Mouse (Mus musculus): ENCODE data around the gene Elmo3. TPM values are rescaled to one million over a fixed set of nuclear protein-coding genes. Genes with fewer than 3 reads are reported as not detected.

Elmo3 gene
- polyA plus RNA-seq (2012; ENCODE audit: low replicate concordance), result 3.4 and 3.9 TPM in 2 replicates

GRCm38 (mm10) chr8:105305211-105306145, at the start of gene Elmo3:
TSS of gene Elmo3 (plus strand) at chr8:105305601.

GRCm38 (mm10) chr8:105264024-105264982, 41.1 kb upstream of the Elmo3 start, which contains the start of the genes Tradd and Fbxl8:
TSS of gene Tradd (minus strand) at chr8:105264609.
TSS of gene Fbxl8 (plus strand) at chr8:105264648.

GRCm38 (mm10) chr8:105269461-105269947, 35.9 kb upstream of the Elmo3 start, which contains the start of gene Hsf4:
TSS of gene Hsf4 (plus strand) at chr8:105269801.

GRCm38 (mm10) chr8:105275840-105276239, 29.6 kb upstream of the Elmo3 start, which contains the start of gene Nol3:
TSS of gene Nol3 (plus strand) at chr8:105276140.

GRCm38 (mm10) chr8:105289805-105290460, 15.5 kb upstream of the Elmo3 start, which contains the start of gene 4931428F04Rik:
TSS of gene 4931428F04Rik (minus strand) at chr8:105289864.

GRCm38 (mm10) chr8:105295895-105296573, 9.4 kb upstream of the Elmo3 start, which contains the start of gene Exoc3l:
TSS of gene Exoc3l (minus strand) at chr8:105296101.

GRCm38 (mm10) chr8:105297511-105298192, 7.7 kb upstream of the Elmo3 start, which contains the start of gene E2f4:
TSS of gene E2f4 (plus strand) at chr8:105297663.

GRCm38 (mm10) chr8:105326141-105326672, 20.8 kb downstream of the Elmo3 start, which contains the start of the genes Lrrc29 and Tmem208:
TSS of gene Lrrc29 (minus strand) at chr8:105326278.
TSS of gene Tmem208 (plus strand) at chr8:105326354.

GRCm38 (mm10) chr8:105347428-105348221, 42.2 kb downstream of the Elmo3 start, which contains the start of gene Fhod1:
TSS of gene Fhod1 (minus strand) at chr8:105347953.

GRCm38 (mm10) chr8:105348450-105349095, 43.2 kb downstream of the Elmo3 start, which contains the start of gene Slc9a5:
TSS of gene Slc9a5 (plus strand) at chr8:105348843.

Other genes starting within 250 kb of the Elmo3 start
- gene Ces3b, start 221.8 kb upstream of the Elmo3 start, polyA plus RNA-seq (2012; ENCODE audit: low replicate concordance), result not detected in 2 replicates
- gene Ces4a, start 173.8 kb upstream of the Elmo3 start, polyA plus RNA-seq (2012; ENCODE audit: low replicate concordance), result not detected in 2 replicates
- 40.4 and 47.1 TPM in 2 replicates for gene Cbfb, start 134.9 kb upstream of the Elmo3 start, polyA plus RNA-seq (2012; ENCODE audit: low replicate concordance)
- gene D230025D16Rik, start 80.5 kb upstream of the Elmo3 start, polyA plus RNA-seq (2012; ENCODE audit: low replicate concordance), result 4.3 and 8.5 TPM in 2 replicates
- gene B3gnt9, start 50.4 kb upstream of the Elmo3 start, polyA plus RNA-seq (2012; ENCODE audit: low replicate concordance), result 6.6 and 23.7 TPM in 2 replicates
- gene Tradd, start 41.0 kb upstream of the Elmo3 start, polyA plus RNA-seq (2012; ENCODE audit: low replicate concordance), result 38.0 and 49.7 TPM in 2 replicates
- gene Fbxl8, start 41.0 kb upstream of the Elmo3 start, polyA plus RNA-seq (2012; ENCODE audit: low replicate concordance), result 16.2 and 22.9 TPM in 2 replicates
- gene Hsf4, start 35.8 kb upstream of the Elmo3 start, polyA plus RNA-seq (2012; ENCODE audit: low replicate concordance), result 2.4 and 4.4 TPM in 2 replicates
- gene Nol3, start 29.5 kb upstream of the Elmo3 start, polyA plus RNA-seq (2012; ENCODE audit: low replicate concordance), result 0.17 and 0.31 TPM in 2 replicates
- 2.1 and 2.8 TPM in 2 replicates for gene 4931428F04Rik, start 15.7 kb upstream of the Elmo3 start, polyA plus RNA-seq (2012; ENCODE audit: low replicate concordance)
- gene Exoc3l, start 9.5 kb upstream of the Elmo3 start, polyA plus RNA-seq (2012; ENCODE audit: low replicate concordance), result 2.2 and 4.8 TPM in 2 replicates
- 41.3 and 68.2 TPM in 2 replicates for gene E2f4, start 7.9 kb upstream of the Elmo3 start, polyA plus RNA-seq (2012; ENCODE audit: low replicate concordance)
- 0.55 and 2.4 TPM in 2 replicates for gene Lrrc29, start 20.7 kb downstream of the Elmo3 start, polyA plus RNA-seq (2012; ENCODE audit: low replicate concordance)
- gene Tmem208, start 20.8 kb downstream of the Elmo3 start, polyA plus RNA-seq (2012; ENCODE audit: low replicate concordance), result 32.3 and 42.4 TPM in 2 replicates
- 35.9 and 70.7 TPM in 2 replicates for gene Fhod1, start 42.4 kb downstream of the Elmo3 start, polyA plus RNA-seq (2012; ENCODE audit: low replicate concordance)
- gene Slc9a5, start 43.2 kb downstream of the Elmo3 start, polyA plus RNA-seq (2012; ENCODE audit: low replicate concordance), result 2.3 and 3.7 TPM in 2 replicates
- 0.11 TPM in 1 of 2 replicates, not detected in the other for gene Plekhg4, start 67.7 kb downstream of the Elmo3 start, polyA plus RNA-seq (2012; ENCODE audit: low replicate concordance)
- 0.04 TPM in 1 of 2 replicates, not detected in the other for gene Kctd19, start 107.9 kb downstream of the Elmo3 start, polyA plus RNA-seq (2012; ENCODE audit: low replicate concordance)
- gene Lrrc36, start 108.0 kb downstream of the Elmo3 start, polyA plus RNA-seq (2012; ENCODE audit: low replicate concordance), result 0.11 TPM in 1 of 2 replicates, not detected in the other
- gene Tppp3, start 165.9 kb downstream of the Elmo3 start, polyA plus RNA-seq (2012; ENCODE audit: low replicate concordance), result 11.8 and 41.7 TPM in 2 replicates
- gene Zdhhc1, start 191.3 kb downstream of the Elmo3 start, polyA plus RNA-seq (2012; ENCODE audit: low replicate concordance), result 8.8 and 14.2 TPM in 2 replicates
- gene Hsd11b2, start 213.2 kb downstream of the Elmo3 start, polyA plus RNA-seq (2012; ENCODE audit: low replicate concordance), result 0.06 TPM in 1 of 2 replicates, not detected in the other